Mouse (Mus musculus) embryonic stem cell, embryonic (primary cell): Measurements from ENCODE around the gene Wfdc6b.
"Not testable (repeated sequence)": the region's sequence is repeated elsewhere in the genome, so short reads cannot be mapped to it uniquely, and the experiment has no call there.

Experiments
- CTCF ChIA-PET, 4 experiments: fragments of 300-600 bp in 2 of 4; fragments of 350-600 bp in 2 of 4; sonication (Branson Sonifier 250); formaldehyde crosslinking; loops; one replicate each; lab custom pipeline; 2022; ENCODE audit warnings: inconsistent platforms in 2 of 4; lab: Charles Lee
- POLR2A ChIA-PET, 4 experiments: fragments of 300-600 bp in 2 of 4; fragments of 350-600 bp in 2 of 4; sonication (Branson Sonifier 250); formaldehyde crosslinking; loops; one replicate each; lab custom pipeline; 2022; ENCODE audit warnings: antibody characterized with exemption in 4 of 4, inconsistent platforms in 1 of 4; lab: Charles Lee

Gene Wfdc6b

GRCm38 (mm10) chr2:164613471-164613870 lies at the start of gene Wfdc6b, which contains the start of gene Wfdc8:
TSS of gene Wfdc6b (plus strand) at chr2:164613522.
TSS of gene Wfdc8 (minus strand) at chr2:164613626.
- POLR2A ChIA-PET: interaction anchor here in 1 of 4 experiments (0.6 kb wide), 1 partner anchor 9 kb away, joined by 3 read pairs; no protein-coding TSS in a partner anchor
- CTCF ChIA-PET: not testable (repeated sequence)

GRCm38 (mm10) chr2:164564346-164564745 lies 49.0 kb upstream of the Wfdc6b start:
- ChIA-PET CTCF (interaction anchor here in 3 of 4 experiments (0.6 to 3.4 kb wide), 12 partner anchors 12 to 314 kb away, joined by 3 to 16 read pairs (median 3); partner anchors contain the start of genes Eppin (in 1 of the 3) and Slpi (in 1 of the 3)), POLR2A (interaction anchor here in 2 of 4 experiments (0.5 to 1.2 kb wide), 2 partner anchors 239 to 240 kb away, joined by 3 read pairs; partner anchors contain the start of gene Acot8 (in 1 of the 2))

GRCm38 (mm10) chr2:164566997-164567396 lies 46.3 kb upstream of the Wfdc6b start:
- ChIA-PET CTCF (interaction anchor here in 1 of 4 experiments (0.5 kb wide), 1 partner anchor 101 kb away, joined by 4 read pairs; no protein-coding TSS in a partner anchor), POLR2A (no interaction called here)

GRCm38 (mm10) chr2:164567460-164567859 lies 45.9 kb upstream of the Wfdc6b start:
- POLR2A ChIA-PET: interaction anchor here in 2 of 4 experiments (0.6 to 1.0 kb wide), 3 partner anchors 9 to 142 kb away, joined by 3 to 4 read pairs (median 3); no protein-coding TSS in a partner anchor
- CTCF ChIA-PET: interaction anchor here in 1 of 4 experiments (0.6 kb wide), 1 partner anchor 572 kb away, joined by 3 read pairs; no protein-coding TSS in a partner anchor

GRCm38 (mm10) chr2:164573359-164573758 lies 40.0 kb upstream of the Wfdc6b start, which contains the start of gene Spint3:
TSS of gene Spint3 (minus strand) at chr2:164573459.
- CTCF ChIA-PET: interaction anchor here in 3 of 4 experiments (0.6 to 1.2 kb wide), 3 partner anchors 63 to 221 kb away, joined by 3 to 4 read pairs (median 4); no protein-coding TSS in a partner anchor
- POLR2A ChIA-PET: interaction anchor here in 1 of 4 experiments (1.3 to 1.4 kb wide), 2 partner anchors 10 to 197 kb away, joined by 4 read pairs; partner anchors contain the start of gene Wfdc2

GRCm38 (mm10) chr2:164585025-164585725 lies 28.1 kb upstream of the Wfdc6b start, which contains the start of gene Wfdc6a:
TSS of gene Wfdc6a (minus strand) at chr2:164585447.
- CTCF ChIA-PET: not testable (repeated sequence)
- POLR2A ChIA-PET: interaction anchor here in 2 of 4 experiments (0.6 kb wide), 2 partner anchors 23 to 292 kb away, joined by 4 to 5 read pairs; no protein-coding TSS in a partner anchor

GRCm38 (mm10) chr2:164592014-164592413 lies 21.3 kb upstream of the Wfdc6b start:
- POLR2A ChIA-PET: interaction anchor here in 3 of 4 experiments (0.5 to 1.4 kb wide), 8 partner anchors 16 to 483 kb away, joined by 3 to 6 read pairs (median 3); no protein-coding TSS in a partner anchor
- CTCF ChIA-PET: interaction anchor here (0.5 to 2.7 kb wide), 50 partner anchors 10 to 366 kb away, joined by 3 to 53 read pairs (median 4); partner anchors contain the start of genes Wfdc10 (in 2 of the 4), Wfdc9 (in 2 of the 4) and Gm20458 (in 1 of the 4)

- ChIA-PET CTCF (interaction anchor here (0.5 to 2.5 kb wide), 17 partner anchors 10 to 1224 kb away, joined by 3 to 16 read pairs (median 4); partner anchors contain the start of genes Wfdc10 (in 1 of the 4) and Wfdc9 (in 1 of the 4)), POLR2A (no interaction called here)
Measured at GRCm38 (mm10) chr2:164593494-164593893, 19.8 kb upstream of the Wfdc6b start, which contains the start of gene Eppin. TSS of gene Eppin (minus strand) at chr2:164593594.

- ChIA-PET POLR2A (no interaction called here), CTCF (interaction anchor here in 2 of 4 experiments (0.7 to 1.0 kb wide), 2 partner anchors 17 to 126 kb away, joined by 3 read pairs; no protein-coding TSS in a partner anchor)
Measured at GRCm38 (mm10) chr2:164600179-164600578, 13.1 kb upstream of the Wfdc6b start.

GRCm38 (mm10) chr2:164603482-164603881 lies 9.8 kb upstream of the Wfdc6b start:
- CTCF ChIA-PET: interaction anchor here in 3 of 4 experiments (0.6 to 2.7 kb wide), 11 partner anchors 11 to 485 kb away, joined by 3 to 16 read pairs (median 4); partner anchors contain the start of genes Eppin (in 1 of the 3) and Wfdc10 (in 1 of the 3)

GRCm38 (mm10) chr2:164604411-164604810 lies 8.9 kb upstream of the Wfdc6b start:
- ChIA-PET CTCF (interaction anchor here (0.5 to 2.7 kb wide), 16 partner anchors 12 to 562 kb away, joined by 3 to 16 read pairs (median 4); partner anchors contain the start of genes Eppin (in 1 of the 4) and Wfdc10 (in 1 of the 4)), POLR2A (interaction anchor here (0.6 to 1.1 kb wide), 7 partner anchors 9 to 453 kb away, joined by 3 to 5 read pairs (median 4); partner anchors contain the start of gene Wfdc6b (in 1 of the 4))

More at GRCm38 (mm10) chr2:164603482-164603881, 9.8 kb upstream of the Wfdc6b start:
- POLR2A ChIA-PET: interaction anchor here in 1 of 4 experiments (0.7 to 0.8 kb wide), 2 partner anchors 82 to 200 kb away, joined by 4 to 5 read pairs; partner anchors contain the start of gene Wfdc13

- ChIA-PET CTCF (interaction anchor here in 2 of 4 experiments (0.7 to 0.9 kb wide), 2 partner anchors 17 to 28 kb away, joined by 3 to 4 read pairs; no protein-coding TSS in a partner anchor), POLR2A (interaction anchor here in 1 of 4 experiments (0.6 to 0.8 kb wide), 2 partner anchors 17 to 24 kb away, joined by 3 to 5 read pairs; no protein-coding TSS in a partner anchor)
Measured at GRCm38 (mm10) chr2:164608781-164609180, 4.5 kb upstream of the Wfdc6b start.

GRCm38 (mm10) chr2:164615386-164615785 lies 2.1 kb downstream of the Wfdc6b start:
- ChIA-PET CTCF (interaction anchor here in 1 of 4 experiments (0.6 kb wide), 2 partner anchors 58 to 212 kb away, joined by 3 read pairs; no protein-coding TSS in a partner anchor), POLR2A (interaction anchor here in 1 of 4 experiments (0.5 kb wide), 1 partner anchor 153 kb away, joined by 4 read pairs; no protein-coding TSS in a partner anchor)

GRCm38 (mm10) chr2:164619050-164619449 lies 5.7 kb downstream of the Wfdc6b start:
- POLR2A ChIA-PET: interaction anchor here in 2 of 4 experiments (0.6 to 0.7 kb wide), 2 partner anchors 631 to 1276 kb away, joined by 3 to 4 read pairs; no protein-coding TSS in a partner anchor
- CTCF ChIA-PET: interaction anchor here in 3 of 4 experiments (0.6 to 1.0 kb wide), 3 partner anchors 37 to 209 kb away, joined by 3 to 4 read pairs (median 3); partner anchors contain the start of genes Wfdc10 (in 1 of the 3) and Wfdc9 (in 1 of the 3)

- POLR2A ChIA-PET: no interaction called here
- CTCF ChIA-PET: interaction anchor here in 2 of 4 experiments (0.6 to 1.0 kb wide), 2 partner anchors 34 to 102 kb away, joined by 3 read pairs; partner anchors contain the start of genes Wfdc10 (in 1 of the 2) and Wfdc9 (in 1 of the 2)
Measured at GRCm38 (mm10) chr2:164621775-164622174, 8.5 kb downstream of the Wfdc6b start.

GRCm38 (mm10) chr2:164635266-164635665 lies 21.9 kb downstream of the Wfdc6b start:
- POLR2A ChIA-PET: interaction anchor here in 2 of 4 experiments (0.7 to 1.0 kb wide), 2 partner anchors 165 to 192 kb away, joined by 3 read pairs; no protein-coding TSS in a partner anchor
- CTCF ChIA-PET: interaction anchor here in 1 of 4 experiments (0.9 to 1.5 kb wide), 3 partner anchors 21 to 165 kb away, joined by 3 to 4 read pairs (median 4); partner anchors contain the start of genes Wfdc10 and Wfdc9

GRCm38 (mm10) chr2:164638696-164639095 lies 25.4 kb downstream of the Wfdc6b start, which contains the start of gene Wfdc16:
TSS of gene Wfdc16 (minus strand) at chr2:164638796.
- POLR2A ChIA-PET: interaction anchor here in 1 of 4 experiments (1.0 kb wide), 1 partner anchor 13 kb away, joined by 5 read pairs; no protein-coding TSS in a partner anchor
- CTCF ChIA-PET: no interaction called here
